Mouse (Mus musculus): Measurements from ENCODE around the gene Senp7. TPM values are rescaled to one million over a fixed set of nuclear protein-coding genes. Genes with fewer than 3 reads are reported as not detected.

The Senp7 gene
- polyA plus RNA-seq, 1 experiment from 2014 or later, result 23.8 TPM

GRCm38 (mm10) chr16:56204051-56204450 lies 155.9 kb downstream of the Senp7 start, which contains the start of gene Impg2:
Impg2 (plus strand) TSS chr16:56204313.
- Histone ChIP-seq H3K9ac (ENCODE audit: low read length) (no peak within 1 kb of the TSS), H3K9me3 (ENCODE audit: control insufficient read depth, low read length) (no peaks in the 10 kb centered on the region), H3K36me3 (ENCODE audit: control insufficient read depth, insufficient read depth, low read length) (no peaks in the 10 kb centered on the region), H3K4me3 (ENCODE audit: control insufficient read depth in 1 of 2, insufficient read depth in 1 of 2, low read depth in 1 of 2, low read length in 2 of 2) (no peak within 1 kb of the TSS), H3K4me2 (ENCODE audit: low read length) (no peak within 1 kb of the TSS), H3K27ac (replicated peaks in 1 of 2; ENCODE audit: control insufficient read depth in 1 of 2, insufficient read depth in 1 of 2, low read depth in 2 of 2, low read length in 2 of 2) (no peak within 1 kb of the TSS), H3K27me3 (ENCODE audit: control insufficient read depth, insufficient read depth, low read length) (no peaks in the 10 kb centered on the region), H3K4me1 (ENCODE audit: control insufficient read depth in 2 of 2, insufficient read depth in 2 of 2, low read length in 2 of 2) (no peaks in the 10 kb centered on the region)
- no peak for ATAC-seq (ENCODE audit: insufficient number of reproducible peaks, insufficient read depth, low FRiP score, low read depth)
- 62% methylated on average over 6 of the region's 6 CpGs for WGBS

GRCm38 (mm10) chr16:56212740-56213139 lies 164.6 kb downstream of the Senp7 start:
- no peak for ATAC-seq (ENCODE audit: insufficient number of reproducible peaks, insufficient read depth, low FRiP score, low read depth)
- H3K27ac ChIP-seq (replicated peaks in 1 of 2; ENCODE audit: control insufficient read depth in 1 of 2, insufficient read depth in 1 of 2, low read depth in 2 of 2, low read length in 2 of 2), result no peak overlapping the region
- no peak overlapping the region for H3K4me3 ChIP-seq (ENCODE audit: control insufficient read depth in 1 of 2, insufficient read depth in 1 of 2, low read depth in 1 of 2, low read length in 2 of 2)
- no peaks in the 10 kb centered on the region for H3K27me3 ChIP-seq (ENCODE audit: control insufficient read depth, insufficient read depth, low read length)
- no peak overlapping the region for H3K4me2 ChIP-seq (ENCODE audit: low read length)
- H3K4me1 ChIP-seq (ENCODE audit: control insufficient read depth in 2 of 2, insufficient read depth in 2 of 2, low read length in 2 of 2), result no peaks in the 10 kb centered on the region
- H3K36me3 ChIP-seq (ENCODE audit: control insufficient read depth, insufficient read depth, low read length), result no peaks in the 10 kb centered on the region
- H3K9me3 ChIP-seq (ENCODE audit: control insufficient read depth, low read length), result no peaks in the 10 kb centered on the region
- 82% methylated on average over 3 of the region's 3 CpGs for WGBS
- no peak overlapping the region for H3K9ac ChIP-seq (ENCODE audit: low read length)

- Histone ChIP-seq H3K9ac (ENCODE audit: low read length) (no peak overlapping the region), H3K4me2 (ENCODE audit: low read length) (no peak overlapping the region), H3K27me3 (ENCODE audit: control insufficient read depth, insufficient read depth, low read length) (no peaks in the 10 kb centered on the region), H3K27ac (replicated peaks in 1 of 2; ENCODE audit: control insufficient read depth in 1 of 2, insufficient read depth in 1 of 2, low read depth in 2 of 2, low read length in 2 of 2) (no peak overlapping the region), H3K4me1 (ENCODE audit: control insufficient read depth in 2 of 2, insufficient read depth in 2 of 2, low read length in 2 of 2) (no peaks in the 10 kb centered on the region), H3K9me3 (ENCODE audit: control insufficient read depth, low read length) (no peaks in the 10 kb centered on the region), H3K4me3 (ENCODE audit: control insufficient read depth in 1 of 2, insufficient read depth in 1 of 2, low read depth in 1 of 2, low read length in 2 of 2) (no peak overlapping the region), H3K36me3 (ENCODE audit: control insufficient read depth, insufficient read depth, low read length) (no peaks in the 10 kb centered on the region)
- no peak for ATAC-seq (ENCODE audit: insufficient number of reproducible peaks, insufficient read depth, low FRiP score, low read depth)
Measured at GRCm38 (mm10) chr16:56227686-56228085, 179.5 kb downstream of the Senp7 start.

GRCm38 (mm10) chr16:56229455-56229854 lies 181.3 kb downstream of the Senp7 start:
- WGBS, result 55% methylated on average over 2 of the region's 2 CpGs
- no peak for ATAC-seq (ENCODE audit: insufficient number of reproducible peaks, insufficient read depth, low FRiP score, low read depth)
- H3K9me3 ChIP-seq (ENCODE audit: control insufficient read depth, low read length), result no peaks in the 10 kb centered on the region
- no peak overlapping the region for H3K4me3 ChIP-seq (ENCODE audit: control insufficient read depth in 1 of 2, insufficient read depth in 1 of 2, low read depth in 1 of 2, low read length in 2 of 2)
- H3K4me1 ChIP-seq (ENCODE audit: control insufficient read depth in 2 of 2, insufficient read depth in 2 of 2, low read length in 2 of 2), result no peaks in the 10 kb centered on the region
- H3K4me2 ChIP-seq (ENCODE audit: low read length), result no peak overlapping the region
- no peaks in the 10 kb centered on the region for H3K36me3 ChIP-seq (ENCODE audit: control insufficient read depth, insufficient read depth, low read length)
- no peaks in the 10 kb centered on the region for H3K27me3 ChIP-seq (ENCODE audit: control insufficient read depth, insufficient read depth, low read length)
- no peak overlapping the region for H3K9ac ChIP-seq (ENCODE audit: low read length)
- no peak overlapping the region for H3K27ac ChIP-seq (replicated peaks in 1 of 2; ENCODE audit: control insufficient read depth in 1 of 2, insufficient read depth in 1 of 2, low read depth in 2 of 2, low read length in 2 of 2)

GRCm38 (mm10) chr16:56231300-56231699 lies 183.2 kb downstream of the Senp7 start:
- 48% methylated on average over 10 of the region's 10 CpGs for WGBS
- Histone ChIP-seq H3K27me3 (ENCODE audit: control insufficient read depth, insufficient read depth, low read length) (no peaks in the 10 kb centered on the region), H3K4me1 (ENCODE audit: control insufficient read depth in 2 of 2, insufficient read depth in 2 of 2, low read length in 2 of 2) (no peaks in the 10 kb centered on the region; a peak in 1 of 4 replicates), H3K4me2 (ENCODE audit: low read length) (no peak overlapping the region), H3K9me3 (ENCODE audit: control insufficient read depth, low read length) (no peaks in the 10 kb centered on the region), H3K36me3 (ENCODE audit: control insufficient read depth, insufficient read depth, low read length) (no peaks in the 10 kb centered on the region), H3K27ac (replicated peaks in 1 of 2; ENCODE audit: control insufficient read depth in 1 of 2, insufficient read depth in 1 of 2, low read depth in 2 of 2, low read length in 2 of 2) (no peak overlapping the region), H3K4me3 (ENCODE audit: control insufficient read depth in 1 of 2, insufficient read depth in 1 of 2, low read depth in 1 of 2, low read length in 2 of 2) (no peak overlapping the region), H3K9ac (ENCODE audit: low read length) (no peak overlapping the region)
- no peak for ATAC-seq (ENCODE audit: insufficient number of reproducible peaks, insufficient read depth, low FRiP score, low read depth)

GRCm38 (mm10) chr16:56232736-56233135 lies 184.6 kb downstream of the Senp7 start:
- ATAC-seq (ENCODE audit: insufficient number of reproducible peaks, insufficient read depth, low FRiP score, low read depth), result no peak
- WGBS, result 78% methylated on average over 10 of the region's 10 CpGs

More at GRCm38 (mm10) chr16:56232736-56233135, 184.6 kb downstream of the Senp7 start:
- H3K4me1 ChIP-seq (ENCODE audit: control insufficient read depth in 2 of 2, insufficient read depth in 2 of 2, low read length in 2 of 2), result no peaks in the 10 kb centered on the region; a peak in 1 of 4 replicates
- no peak overlapping the region for H3K9ac ChIP-seq (ENCODE audit: low read length)
- H3K27me3 ChIP-seq (ENCODE audit: control insufficient read depth, insufficient read depth, low read length), result no peaks in the 10 kb centered on the region
- H3K36me3 ChIP-seq (ENCODE audit: control insufficient read depth, insufficient read depth, low read length), result no peaks in the 10 kb centered on the region
- no peak overlapping the region for H3K27ac ChIP-seq (replicated peaks in 1 of 2; ENCODE audit: control insufficient read depth in 1 of 2, insufficient read depth in 1 of 2, low read depth in 2 of 2, low read length in 2 of 2)
- H3K4me3 ChIP-seq (ENCODE audit: control insufficient read depth in 1 of 2, insufficient read depth in 1 of 2, low read depth in 1 of 2, low read length in 2 of 2), result no peak overlapping the region
- H3K4me2 ChIP-seq (ENCODE audit: low read length), result no peak overlapping the region
- H3K9me3 ChIP-seq (ENCODE audit: control insufficient read depth, low read length), result no peaks in the 10 kb centered on the region

Small RNA genes lying within 50 kb of the gene (microRNA-seq; reads per million reads assigned to microRNA genes)
- gene Gm24047, result not detected

Other genes starting within 250 kb of the Senp7 start
- gene Nfkbiz, start 209.4 kb upstream of the Senp7 start, polyA plus RNA-seq (2014; fragmentation: Nextera tagmentation; extraction: Ambion mirVana), result 2.7 and 3.1 TPM in 2 replicates
- 0.50 and 0.72 TPM in 2 replicates for gene Nxpe3, start 153.1 kb upstream of the Senp7 start, polyA plus RNA-seq (2014; fragmentation: Nextera tagmentation; extraction: Ambion mirVana)
- gene Cep97, start 113.5 kb upstream of the Senp7 start, polyA plus RNA-seq (2014; fragmentation: Nextera tagmentation; extraction: Ambion mirVana), result 10.0 and 11.8 TPM in 2 replicates
- 593 and 639 TPM in 2 replicates for gene Rpl24, start 82.1 kb upstream of the Senp7 start, polyA plus RNA-seq (2014; fragmentation: Nextera tagmentation; extraction: Ambion mirVana)
- 12.6 and 13.8 TPM in 2 replicates for gene Zbtb11, start 74.5 kb upstream of the Senp7 start, polyA plus RNA-seq (2014; fragmentation: Nextera tagmentation; extraction: Ambion mirVana)
- 149 and 151 TPM in 2 replicates for gene Pcnp, start 18.6 kb upstream of the Senp7 start, polyA plus RNA-seq (2014; fragmentation: Nextera tagmentation; extraction: Ambion mirVana)
- 19.7 and 21.1 TPM in 2 replicates for gene Trmt10c, start 10.5 kb upstream of the Senp7 start, polyA plus RNA-seq (2014; fragmentation: Nextera tagmentation; extraction: Ambion mirVana)
- 0.08 and 0.19 TPM in 2 replicates for gene Impg2, start 156.0 kb downstream of the Senp7 start, polyA plus RNA-seq (2014; fragmentation: Nextera tagmentation; extraction: Ambion mirVana)

Data from heart, embryonic 14.5 days (tissue).